Comparison of ENCODE assay signal across 8 mouse cellular contexts in the genomic region with DNA sequence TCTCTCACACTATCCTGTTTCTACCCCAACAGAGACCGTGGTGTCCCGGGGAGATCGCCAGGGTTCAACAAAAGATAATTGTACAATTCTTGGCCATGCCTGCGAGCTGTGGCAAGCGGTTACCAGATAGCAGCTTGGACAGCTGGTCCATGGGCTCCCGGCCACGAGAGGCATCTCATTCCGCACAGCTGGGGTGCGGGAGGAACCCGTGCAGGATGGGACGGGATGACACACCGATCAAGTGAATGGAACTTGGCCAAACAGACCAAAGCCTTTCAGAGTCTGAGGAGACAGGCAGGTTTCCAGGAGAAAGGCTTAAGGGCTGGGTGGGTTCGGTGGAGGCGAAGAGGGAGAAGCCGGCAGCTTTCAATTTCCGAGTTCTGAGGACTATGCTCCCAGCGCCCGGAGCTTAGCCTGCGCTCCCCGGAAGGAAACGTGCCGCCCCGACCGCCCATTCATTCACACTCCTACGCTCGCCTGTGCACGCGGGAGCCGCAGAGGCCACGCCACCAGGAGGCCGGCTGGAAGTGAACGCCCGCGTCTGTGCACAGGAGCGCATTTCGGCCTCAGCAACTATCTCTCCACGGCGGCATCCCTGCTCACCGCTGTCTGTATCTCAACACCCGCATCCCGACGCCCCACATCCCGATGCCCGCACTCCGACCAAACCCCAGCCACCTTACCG. TPM values are rescaled to one million over a fixed set of nuclear protein-coding genes. Genes with fewer than 3 reads are reported as not detected.
A peak's percentile ranks its signal among the peaks of the same experiment; 100 is the strongest.
DNase-seq lines count a peak whose midpoint lies in the region; ATAC-seq and TF ChIP-seq lines count a peak whose summit lies in the region.

No protein-coding gene starts in this region.

- DNase-seq in adrenal gland, adult 8-10 months: peak; percentile 37
- peak; percentile 66 for DNase-seq in gastrocnemius, postnatal 10 days
- DNase-seq in left cerebral cortex, adult 8-10 months (ENCODE audit: low spot score in 2 of 2): peak; percentile 57 to 79
- DNase-seq in lung, postnatal 4 days: peak; percentile 63
- peak; percentile 70 for DNase-seq in retina, postnatal 1 day
- peak; percentile 47 for DNase-seq in urinary bladder, postnatal 25 days (ENCODE audit: low spot score)

- ATAC-seq in inflammation-experienced regulatory T-cells, adult 6 months: peak; percentile 52

- peak overlapping the region; percentile 34 for H3K27ac ChIP-seq in cortical plate, adult 2 months (ENCODE audit: insufficient read depth, low read length)

- TF ChIP-seq CTCF in cortical plate, adult 2 months (IDR thresholded peaks at IDR 0.05; ENCODE audit: extremely low read depth, insufficient read depth, low read length): no peak

- no peak for TF ChIP-seq POLR2A in cortical plate, adult 2 months (IDR thresholded peaks at IDR 0.05; ENCODE audit: extremely low read depth, insufficient read depth, low read length)

- H3K4me3 ChIP-seq in cortical plate, adult 2 months (ENCODE audit: insufficient read depth, low read length): peak overlapping the region; percentile 43

- H3K4me1 ChIP-seq in cortical plate, adult 2 months (ENCODE audit: control insufficient read depth, insufficient read depth, low read length): no peaks in the 10 kb centered on the region

RNA-seq across cellular contexts. Expression of a gene that starts 22.8 kb away (rescaled TPM):
- total RNA-seq in adrenal gland, adult 8-10 months (2022): 100 to 1,000 TPM in 1 of 4 experiments, 10 to 100 TPM in 3; 38.3 to 144 (median 66.5) TPM
- polyA plus RNA-seq in cortical plate, adult 2 months (2012; rRNA removed): 114 and 125 TPM in 2 replicates
- 10 to 100 TPM; 21.6 to 22.2 TPM for total RNA-seq in gastrocnemius, postnatal 10 days (2021)
- 10 to 100 TPM; 41.8 to 72.6 (median 54.3) TPM for polyA plus RNA-seq in inflammation-experienced regulatory T-cells, adult 6 months (2017; shearing (Covaris generic))
- 100 to 1,000 TPM; 116 to 122 (median 118) TPM for total RNA-seq in left cerebral cortex, adult 8-10 months (2022)

Comparison
In these comparisons a context has a peak if more than half of its experiments do, and no peak if none do; other contexts are left out.
1. Peak in every context shown above with its lines: DNase-seq, ATAC-seq, H3K4me3 ChIP-seq and H3K27ac ChIP-seq.